Mouse (Mus musculus) embryo, embryonic 11 days (tissue): ENCODE results near the gene Prkcb.

ENCODE experiments used
- DNase-seq: peaks from one replicate; pipeline ENCODE4 v3.0.0-alpha.2; 2015

The Prkcb gene

GRCm38 (mm10) chr7:122327942-122328341 is 39.4 kb downstream of the Prkcb start:
- DNase-seq, result no peak

- no peak for DNase-seq
Observed at GRCm38 (mm10) chr7:122328466-122328865, 39.9 kb downstream of the Prkcb start.

- DNase-seq, result no peak
Observed at GRCm38 (mm10) chr7:122329588-122329987, 41.0 kb downstream of the Prkcb start.

GRCm38 (mm10) chr7:122333686-122334085 is 45.1 kb downstream of the Prkcb start:
- no peak for DNase-seq

GRCm38 (mm10) chr7:122337302-122337701 is 48.8 kb downstream of the Prkcb start:
- no peak for DNase-seq

GRCm38 (mm10) chr7:122338055-122338454 is 49.5 kb downstream of the Prkcb start:
- no peak for DNase-seq

GRCm38 (mm10) chr7:122339476-122339875 is 50.9 kb downstream of the Prkcb start:
- DNase-seq, result no peak

- no peak for DNase-seq
Observed at GRCm38 (mm10) chr7:122341813-122342212, 53.3 kb downstream of the Prkcb start.

GRCm38 (mm10) chr7:122344656-122345055 is 56.1 kb downstream of the Prkcb start:
- DNase-seq, result no peak

GRCm38 (mm10) chr7:122346251-122347242 is 58.0 kb downstream of the Prkcb start:
- DNase-seq, result no peak

GRCm38 (mm10) chr7:122347433-122347832 is 58.9 kb downstream of the Prkcb start:
- no peak for DNase-seq

- no peak for DNase-seq
Observed at GRCm38 (mm10) chr7:122349961-122350360, 61.4 kb downstream of the Prkcb start.

- no peak for DNase-seq
Observed at GRCm38 (mm10) chr7:122350741-122351140, 62.2 kb downstream of the Prkcb start.

- no peak for DNase-seq
Observed at GRCm38 (mm10) chr7:122351816-122352215, 63.3 kb downstream of the Prkcb start.

GRCm38 (mm10) chr7:122352566-122353277 is 64.2 kb downstream of the Prkcb start:
- DNase-seq, result peak; percentile 29

GRCm38 (mm10) chr7:122353329-122353728 is 64.8 kb downstream of the Prkcb start:
- DNase-seq, result no peak

GRCm38 (mm10) chr7:122356941-122357340 is 68.4 kb downstream of the Prkcb start:
- DNase-seq, result no peak

GRCm38 (mm10) chr7:122357847-122358246 is 69.3 kb downstream of the Prkcb start:
- no peak for DNase-seq

GRCm38 (mm10) chr7:122366635-122367034 is 78.1 kb downstream of the Prkcb start:
- no peak for DNase-seq

- no peak for DNase-seq
Observed at GRCm38 (mm10) chr7:122367303-122368007, 78.9 kb downstream of the Prkcb start.

GRCm38 (mm10) chr7:122370488-122370887 is 81.9 kb downstream of the Prkcb start:
- no peak for DNase-seq

- DNase-seq, result no peak
Observed at GRCm38 (mm10) chr7:122371947-122372346, 83.4 kb downstream of the Prkcb start.

GRCm38 (mm10) chr7:122372349-122372748 is 83.8 kb downstream of the Prkcb start:
- no peak for DNase-seq
